Mouse (Mus musculus) cortical plate, adult 2 months (tissue): ENCODE results near the gene Mical2. TPM values are rescaled to one million over a fixed set of nuclear protein-coding genes. Genes with fewer than 3 reads are reported as not detected.

Experiments used
- H3K27ac ChIP-seq: fragments of 200-500 bp; 2 replicates; pipeline ENCODE4 v1.5.1; 2012; ENCODE audit warnings: low read length, control low read depth, inconsistent platforms; ENCODE audit not compliant: insufficient read depth
- H3K4me1 ChIP-seq: fragments of 200-500 bp; 2 replicates; pipeline ENCODE4 v1.6.1; 2011; ENCODE audit warnings: low read length; ENCODE audit not compliant: control insufficient read depth, insufficient read depth
- H3K4me3 ChIP-seq: fragments of 200-500 bp; 2 replicates; pipeline ENCODE4 v1.5.1; 2011; ENCODE audit warnings: mild to moderate bottlenecking, low read length, control low read depth; ENCODE audit not compliant: insufficient read depth
- CTCF ChIP-seq: fragments of 200-500 bp; IDR thresholded peaks from 2 replicates; pipeline ENCODE4 v1.5.1; 2011; ENCODE audit warnings: mild to moderate bottlenecking, control low read depth, low read length; ENCODE audit not compliant: insufficient read depth; ENCODE audit errors: extremely low read depth
- POLR2A ChIP-seq: fragments of 200-500 bp; IDR thresholded peaks from 2 replicates; pipeline ENCODE4 v1.6.1; 2011; ENCODE audit warnings: mild to moderate bottlenecking, low read length, control low read depth; ENCODE audit not compliant: insufficient read depth; ENCODE audit errors: extremely low read depth
- polyA plus RNA-seq: library from polyadenylated mRNA; depleted of rRNA; stranded (reverse); fragments of >200 nt; gene quantifications from 2 replicates; pipeline ENCODE4 v1.2.3, GENCODE M21; 2012

The Mical2 gene
- polyA plus RNA-seq, 1 experiment = 371 TPM

GRCm38 (mm10) chr7:112336769-112337168, 111.1 kb downstream of the Mical2 start:
- TF ChIP-seq POLR2A = no peak
- TF ChIP-seq CTCF = no peak
- Histone ChIP-seq H3K4me3 (no peak overlapping the region), H3K4me1 (peaks cover 22% of the 10 kb centered on the region), H3K27ac (0 out of 2 replicates have a peak overlapping the region, but pooled peaks have one; percentile 55)

GRCm38 (mm10) chr7:112337736-112338135, 112.1 kb downstream of the Mical2 start:
- H3K4me1 ChIP-seq = peaks cover 18% of the 10 kb centered on the region
- no peak overlapping the region for H3K27ac ChIP-seq
- TF ChIP-seq POLR2A (no peak), CTCF (no peak)

GRCm38 (mm10) chr7:112341052-112341451, 115.4 kb downstream of the Mical2 start:
- TF ChIP-seq CTCF (no peak), POLR2A (no peak)
- Histone ChIP-seq H3K4me1 (peaks cover 11% of the 10 kb centered on the region), H3K4me3 (no peak overlapping the region), H3K27ac (no peak overlapping the region)

More at GRCm38 (mm10) chr7:112337736-112338135, 112.1 kb downstream of the Mical2 start:
- H3K4me3 ChIP-seq = no peak overlapping the region

- Histone ChIP-seq H3K4me3 (no peak overlapping the region), H3K4me1 (no peaks in the 10 kb centered on the region), H3K27ac (no peak overlapping the region)
- TF ChIP-seq POLR2A = no peak
- no peak for TF ChIP-seq CTCF
Measured at GRCm38 (mm10) chr7:112345687-112346086, 120.0 kb downstream of the Mical2 start.

- Histone ChIP-seq H3K4me3 (no peak overlapping the region), H3K27ac (no peak overlapping the region), H3K4me1 (peaks cover 3% of the 10 kb centered on the region)
- TF ChIP-seq POLR2A (no peak), CTCF (no peak)
Measured at GRCm38 (mm10) chr7:112351541-112351940, 125.9 kb downstream of the Mical2 start.

GRCm38 (mm10) chr7:112352005-112352404, 126.3 kb downstream of the Mical2 start:
- no peak overlapping the region for H3K27ac ChIP-seq
- peaks cover 3% of the 10 kb centered on the region for H3K4me1 ChIP-seq
- no peak overlapping the region for H3K4me3 ChIP-seq
- TF ChIP-seq CTCF (no peak), POLR2A (no peak)

- Histone ChIP-seq H3K4me1 (peaks cover 3% of the 10 kb centered on the region), H3K4me3 (no peak overlapping the region), H3K27ac (no peak overlapping the region)
- TF ChIP-seq CTCF (no peak), POLR2A (no peak)
Measured at GRCm38 (mm10) chr7:112353011-112353410, 127.4 kb downstream of the Mical2 start.

GRCm38 (mm10) chr7:112353939-112354338, 128.3 kb downstream of the Mical2 start:
- no peak for TF ChIP-seq CTCF
- no peak for TF ChIP-seq POLR2A
- no peak overlapping the region for H3K27ac ChIP-seq

GRCm38 (mm10) chr7:112354503-112354951, 128.9 kb downstream of the Mical2 start:
- Histone ChIP-seq H3K4me1 (peaks cover 3% of the 10 kb centered on the region), H3K4me3 (no peak overlapping the region), H3K27ac (no peak overlapping the region)
- no peak for TF ChIP-seq POLR2A
- TF ChIP-seq CTCF = no peak

More at GRCm38 (mm10) chr7:112353939-112354338, 128.3 kb downstream of the Mical2 start:
- H3K4me3 ChIP-seq = no peak overlapping the region
- peaks cover 3% of the 10 kb centered on the region for H3K4me1 ChIP-seq

- TF ChIP-seq CTCF = no peak
- TF ChIP-seq POLR2A = no peak
Measured at GRCm38 (mm10) chr7:112359594-112359993, 133.9 kb downstream of the Mical2 start.

More at GRCm38 (mm10) chr7:112359594-112359993, 133.9 kb downstream of the Mical2 start:
- Histone ChIP-seq H3K4me1 (peaks cover under 1% of the 10 kb centered on the region; the same call in 1 of the 2 replicates), H3K27ac (no peak overlapping the region), H3K4me3 (no peak overlapping the region)
